Mouse (Mus musculus) liver, adult 2 months (tissue): Measurements from ENCODE around the gene Hoxc12. TPM values are rescaled to one million over a fixed set of nuclear protein-coding genes. Genes with fewer than 3 reads are reported as not detected.

Source experiments
- DNase-seq: peaks from one replicate; pipeline ENCODE4 v3.0.0-alpha.2; 2011; ENCODE audit warnings: low read depth, low spot score; ENCODE audit errors: extremely low read depth
- H3K27ac ChIP-seq: fragments of 200-500 bp; replicated peaks from 2 replicates; pipeline ENCODE4 v1.5.1; 2012; ENCODE audit warnings: low read depth, mild to moderate bottlenecking, control low read depth, inconsistent platforms, low read length; ENCODE audit not compliant: insufficient read depth
- H3K27me3 ChIP-seq: fragments of 200-500 bp; 2 replicates; pipeline ENCODE4 v1.6.1; 2012; ENCODE audit warnings: mild to moderate bottlenecking, moderate library complexity, low read length, inconsistent platforms; ENCODE audit not compliant: control insufficient read depth, insufficient read depth
- H3K36me3 ChIP-seq: fragments of 200-500 bp; 2 replicates; pipeline ENCODE4 v1.6.1; 2012; ENCODE audit warnings: low read length, inconsistent platforms; ENCODE audit not compliant: control insufficient read depth, insufficient read depth
- H3K4me1 ChIP-seq: fragments of 200-500 bp; 2 replicates; pipeline ENCODE4 v1.6.1; 2011; ENCODE audit warnings: low read length; ENCODE audit not compliant: control insufficient read depth, insufficient read depth
- H3K4me3 ChIP-seq: fragments of 200-500 bp; 2 replicates; pipeline ENCODE4 v1.5.1; 2011; ENCODE audit warnings: low read depth, mild to moderate bottlenecking, control low read depth, low read length, moderate library complexity; ENCODE audit not compliant: insufficient read depth
- H3K79me2 ChIP-seq: fragments of 200-500 bp; 2 replicates; pipeline ENCODE4 v1.6.1; 2012; ENCODE audit warnings: inconsistent platforms, mild to moderate bottlenecking, low read length, moderate library complexity; ENCODE audit not compliant: control insufficient read depth, insufficient read depth
- H3K9ac ChIP-seq: fragments of 200-500 bp; 2 replicates; pipeline ENCODE4 v1.6.1; 2012; ENCODE audit warnings: low read depth, mild to moderate bottlenecking, control low read depth, inconsistent platforms, low read length
- CTCF ChIP-seq: fragments of 200-500 bp; IDR thresholded peaks from 2 replicates; pipeline ENCODE4 v1.5.1; 2011; ENCODE audit warnings: low read depth, low read length, control low read depth
- POLR2A ChIP-seq: fragments of 200-500 bp; IDR thresholded peaks from 2 replicates; pipeline ENCODE4 v1.6.1; 2011; ENCODE audit warnings: low read length, control low read depth; ENCODE audit not compliant: insufficient read depth; ENCODE audit errors: extremely low read depth
- WGBS: fragments of 180-500 bp; shearing (Covaris S2); methylation state at CpG from one replicate; pipeline ENCODE4 v1.1.7; 2018; 5-methylcytosine and 5-hydroxymethylcytosine counted together
- polyA plus RNA-seq: library from polyadenylated mRNA; depleted of rRNA; stranded (reverse); fragments of >200 nt; gene quantifications from 2 replicates; pipeline ENCODE4 v1.2.3, GENCODE M21; 2012
- total RNA-seq: library from RNA; depleted of rRNA; stranded (reverse); fragments of >200 nt; gene quantifications from 2 replicates; pipeline ENCODE4 v1.2.3, GENCODE M21; 2014

The Hoxc12 gene
- total and polyA plus RNA-seq, 2 experiments = not detected

GRCm38 (mm10) chr15:102921053-102922011 is 15.2 kb upstream of the Hoxc12 start, which contains the start of gene Hoxc13:
Gene Hoxc13, plus strand, starts transcription at chr15:102921103.
- Histone ChIP-seq H3K4me3 (no peak within 1 kb of the TSS), H3K4me1 (no peaks in the 10 kb centered on the region), H3K79me2 (no peaks in the 10 kb centered on the region), H3K27ac (no peak within 1 kb of the TSS), H3K9ac (no peak within 1 kb of the TSS), H3K27me3 (peaks cover 33% of the 10 kb centered on the region), H3K36me3 (no peaks in the 10 kb centered on the region)
- 5% methylated on average over 79 of the region's 88 CpGs for WGBS
- no peak for DNase-seq
- TF ChIP-seq POLR2A (no peak), CTCF (no peak)

GRCm38 (mm10) chr15:102922012-102922362 is 14.6 kb upstream of the Hoxc12 start:
- WGBS = 4% methylated on average over 24 of the region's 24 CpGs
- DNase-seq = no peak
- TF ChIP-seq CTCF = no peak
- no peak for TF ChIP-seq POLR2A
- H3K9ac ChIP-seq = no peak overlapping the region
- H3K36me3 ChIP-seq = no peaks in the 10 kb centered on the region
- H3K4me3 ChIP-seq = no peak overlapping the region
- no peaks in the 10 kb centered on the region for H3K4me1 ChIP-seq
- H3K79me2 ChIP-seq = no peaks in the 10 kb centered on the region
- peaks cover 31% of the 10 kb centered on the region for H3K27me3 ChIP-seq
- H3K27ac ChIP-seq = no peak overlapping the region

- peaks cover 33% of the 10 kb centered on the region for H3K27me3 ChIP-seq
Observed at GRCm38 (mm10) chr15:102922636-102923500, 13.7 kb upstream of the Hoxc12 start.

GRCm38 (mm10) chr15:102927032-102927645 is 9.4 kb upstream of the Hoxc12 start:
- no peaks in the 10 kb centered on the region for H3K4me1 ChIP-seq
- peaks cover 21% of the 10 kb centered on the region; the same call in 1 of the 2 replicates for H3K27me3 ChIP-seq
- no peaks in the 10 kb centered on the region for H3K79me2 ChIP-seq
- WGBS = 4% methylated on average over 40 of the region's 40 CpGs
- no peak overlapping the region for H3K27ac ChIP-seq
- no peaks in the 10 kb centered on the region for H3K36me3 ChIP-seq
- no peak overlapping the region for H3K4me3 ChIP-seq
- H3K9ac ChIP-seq = no peak overlapping the region
- TF ChIP-seq CTCF = no peak
- no peak for TF ChIP-seq POLR2A
- DNase-seq = no peak

More at GRCm38 (mm10) chr15:102922636-102923500, 13.7 kb upstream of the Hoxc12 start:
- no peaks in the 10 kb centered on the region for H3K79me2 ChIP-seq
- DNase-seq = no peak
- TF ChIP-seq POLR2A (no peak), CTCF (no peak)
- no peak overlapping the region for H3K9ac ChIP-seq
- no peaks in the 10 kb centered on the region for H3K4me1 ChIP-seq
- WGBS = 28% methylated on average over 6 of the region's 6 CpGs
- no peaks in the 10 kb centered on the region for H3K36me3 ChIP-seq
- H3K27ac ChIP-seq = no peak overlapping the region
- no peak overlapping the region for H3K4me3 ChIP-seq

GRCm38 (mm10) chr15:102931706-102932358 is 4.7 kb upstream of the Hoxc12 start:
- WGBS = 4% methylated on average over 23 of the region's 23 CpGs
- Histone ChIP-seq H3K27me3 (peaks cover 23% of the 10 kb centered on the region), H3K4me3 (no peak overlapping the region), H3K79me2 (0 out of 2 replicates have a peak, but pooled peaks cover under 1% of the 10 kb centered on the region), H3K36me3 (no peaks in the 10 kb centered on the region), H3K27ac (no peak overlapping the region), H3K9ac (no peak overlapping the region), H3K4me1 (no peaks in the 10 kb centered on the region)
- no peak for DNase-seq
- TF ChIP-seq POLR2A = no peak
- no peak for TF ChIP-seq CTCF
